Mouse (Mus musculus) forebrain, postnatal 0 days (tissue): ENCODE results near the gene Trp53. TPM values are rescaled to one million over a fixed set of nuclear protein-coding genes. Genes with fewer than 3 reads are reported as not detected.

ENCODE experiments used
- ATAC-seq: fragments of 200-750 bp; cut with Nextera tagmentation; 2 replicates; pipeline ENCODE4 v1.8.0; 2017; ENCODE audit warnings: mild to moderate bottlenecking, moderate library complexity
- DNase-seq: peaks from one replicate; pipeline ENCODE4 v3.0.0-alpha.2; 2015
- H3K27ac ChIP-seq: fragments of 300-500 bp; sonication (generic); 2 replicates; pipeline ENCODE4 v1.5.1; 2014; ENCODE audit warnings: low read depth, mild to moderate bottlenecking, antibody characterized with exemption, low read length, moderate library complexity, mixed read lengths
- H3K27me3 ChIP-seq: fragments of 300-500 bp; sonication (generic); 2 replicates; pipeline ENCODE4 v1.6.1; 2014; ENCODE audit warnings: mild to moderate bottlenecking, low read length, mixed read lengths; ENCODE audit not compliant: insufficient read depth
- H3K36me3 ChIP-seq: fragments of 300-500 bp; sonication (generic); 2 replicates; pipeline ENCODE4 v1.6.1; 2014; ENCODE audit warnings: mild to moderate bottlenecking, moderate library complexity; ENCODE audit not compliant: insufficient read depth
- H3K4me1 ChIP-seq: fragments of 300-500 bp; sonication (generic); 2 replicates; pipeline ENCODE4 v1.6.1; 2014; ENCODE audit warnings: antibody characterized with exemption; ENCODE audit not compliant: insufficient read depth
- H3K4me2 ChIP-seq: fragments of 300-500 bp; sonication (generic); 2 replicates; pipeline ENCODE4 v1.6.1; 2014; ENCODE audit warnings: low read depth, mild to moderate bottlenecking, moderate library complexity
- H3K4me3 ChIP-seq: fragments of 300-500 bp; sonication (generic); 2 replicates; pipeline ENCODE4 v1.5.1; 2014; ENCODE audit warnings: low read depth, low read length, mixed read lengths
- H3K9ac ChIP-seq: fragments of 300-500 bp; sonication (generic); 2 replicates; pipeline ENCODE4 v1.6.1; 2014; ENCODE audit warnings: mild to moderate bottlenecking
- H3K9me3 ChIP-seq: fragments of 300-500 bp; sonication (generic); 2 replicates; pipeline ENCODE4 v1.6.1; 2016; ENCODE audit warnings: low read length
- CTCF ChIP-seq: sonication (generic); IDR thresholded peaks from 2 replicates; pipeline ENCODE4 v1.5.1; 2016; ENCODE audit warnings: antibody characterized with exemption, control low read depth, low read depth
- WGBS: fragments of 180-500 bp; shearing (Covaris S2); extraction: QIAGEN DNeasy Blood & Tissue Kit; methylation state at CpG from one replicate; pipeline ENCODE4 v1.1.7; 2014; 5-methylcytosine and 5-hydroxymethylcytosine counted together
- polyA plus RNA-seq: library from polyadenylated mRNA; unstranded; fragments of >200 nt; fragmentation: Nextera tagmentation; extraction: Ambion mirVana; gene quantifications from 2 replicates; pipeline ENCODE4 v1.2.1, GENCODE M21; 2015
- total RNA-seq: library from RNA; depleted of rRNA; stranded (reverse); fragments of >200 nt; gene quantifications from 2 replicates; pipeline ENCODE4 v1.2.3, GENCODE M21; 2014

Gene Trp53
- total and polyA plus RNA-seq, 2 experiments from 2014 or later: 43.1 to 52.4 TPM

- Histone ChIP-seq H3K9ac (peak overlapping the region; percentile 72), H3K4me2 (peak overlapping the region; percentile 95), H3K4me3 (peak overlapping the region; percentile 79), H3K9me3 (no peaks in the 10 kb centered on the region), H3K27me3 (no peaks in the 10 kb centered on the region), H3K4me1 (peaks cover 4% of the 10 kb centered on the region; the same call in 1 of the 2 replicates), H3K27ac (peak overlapping the region; percentile 92), H3K36me3 (no peaks in the 10 kb centered on the region)
- DNase-seq: peak; percentile 98
- WGBS: 1% methylated on average over 39 of the region's 39 CpGs
- ATAC-seq: peak; percentile 95
- peak; percentile 100 for TF ChIP-seq CTCF
Measured at GRCm38 (mm10) chr11:69579128-69580017, 786 bp upstream of the Trp53 start.

- Histone ChIP-seq H3K4me3 (peak overlapping the region; percentile 79), H3K27ac (peak overlapping the region; percentile 92), H3K9me3 (no peaks in the 10 kb centered on the region), H3K4me1 (peaks cover 4% of the 10 kb centered on the region; the same call in 1 of the 2 replicates), H3K36me3 (no peaks in the 10 kb centered on the region), H3K4me2 (peak overlapping the region; percentile 78), H3K27me3 (no peaks in the 10 kb centered on the region), H3K9ac (peak overlapping the region; percentile 65)
- ATAC-seq (no peak), DNase-seq (no peak)
- TF ChIP-seq CTCF: no peak
- WGBS: under 1% methylated on average over 25 of the region's 25 CpGs
Measured at GRCm38 (mm10) chr11:69580572-69581146, 500 bp downstream of the Trp53 start.

GRCm38 (mm10) chr11:69581147-69581688, 1.1 kb downstream of the Trp53 start:
- Histone ChIP-seq H3K4me3 (peak overlapping the region; percentile 79), H3K4me2 (peak overlapping the region; percentile 78), H3K27ac (peak overlapping the region; percentile 92), H3K36me3 (no peaks in the 10 kb centered on the region), H3K9me3 (no peaks in the 10 kb centered on the region), H3K27me3 (no peaks in the 10 kb centered on the region), H3K9ac (peak overlapping the region; percentile 65), H3K4me1 (peaks cover 4% of the 10 kb centered on the region; the same call in 1 of the 2 replicates)
- ATAC-seq: peak; percentile 85
- WGBS: under 1% methylated on average over 36 of the region's 36 CpGs
- no peak for TF ChIP-seq CTCF
- DNase-seq: peak; percentile 95

GRCm38 (mm10) chr11:69581814-69582213, 1.7 kb downstream of the Trp53 start:
- ATAC-seq: no peak
- no peaks in the 10 kb centered on the region for H3K36me3 ChIP-seq
- H3K27me3 ChIP-seq: no peaks in the 10 kb centered on the region
- no peaks in the 10 kb centered on the region for H3K9me3 ChIP-seq
- H3K4me3 ChIP-seq: peak overlapping the region; percentile 79
- no peak for DNase-seq
- no peak for TF ChIP-seq CTCF
- H3K9ac ChIP-seq: peak overlapping the region; percentile 65
- peaks cover 3% of the 10 kb centered on the region; the same call in 1 of the 2 replicates for H3K4me1 ChIP-seq
- peak overlapping the region; percentile 92 for H3K27ac ChIP-seq
- peak overlapping the region; percentile 78 for H3K4me2 ChIP-seq
- 0% methylated on average over 8 of the region's 8 CpGs for WGBS

- no peak overlapping the region for H3K9ac ChIP-seq
- H3K27ac ChIP-seq: no peak overlapping the region
- peak overlapping the region; percentile 79; the same call in 1 of the 2 replicates for H3K4me3 ChIP-seq
- no peaks in the 10 kb centered on the region; the same call in 1 of the 2 replicates for H3K4me1 ChIP-seq
- DNase-seq (no peak), ATAC-seq (no peak)
- no peak for TF ChIP-seq CTCF
- peak overlapping the region; percentile 78 for H3K4me2 ChIP-seq
- H3K27me3 ChIP-seq: no peaks in the 10 kb centered on the region
- peaks cover 4% of the 10 kb centered on the region for H3K36me3 ChIP-seq
- WGBS: 61% methylated on average over 9 of the region's 9 CpGs
- H3K9me3 ChIP-seq: no peaks in the 10 kb centered on the region
Measured at GRCm38 (mm10) chr11:69582230-69582805, 2.2 kb downstream of the Trp53 start.

GRCm38 (mm10) chr11:69584008-69584407, 3.8 kb downstream of the Trp53 start:
- H3K9me3 ChIP-seq: no peaks in the 10 kb centered on the region
- H3K9ac ChIP-seq: no peak overlapping the region
- no peak overlapping the region for H3K27ac ChIP-seq
- 84% methylated on average over 7 of the region's 7 CpGs for WGBS
- H3K36me3 ChIP-seq: peaks cover 20% of the 10 kb centered on the region
- ATAC-seq: no peak
- DNase-seq: no peak
- H3K4me2 ChIP-seq: no peak overlapping the region
- H3K27me3 ChIP-seq: no peaks in the 10 kb centered on the region
- no peaks in the 10 kb centered on the region for H3K4me1 ChIP-seq
- TF ChIP-seq CTCF: no peak
- no peak overlapping the region for H3K4me3 ChIP-seq
